Mouse (Mus musculus) heart, adult 9 months (tissue): Measurements from ENCODE around the gene Farsb.

Source experiments
- DNase-seq, 2 experiments: peaks; one replicate each; pipeline ENCODE4 v3.0.0; 2022; ENCODE audit warnings: low spot score in 2 of 2

Farsb gene

DNA sequence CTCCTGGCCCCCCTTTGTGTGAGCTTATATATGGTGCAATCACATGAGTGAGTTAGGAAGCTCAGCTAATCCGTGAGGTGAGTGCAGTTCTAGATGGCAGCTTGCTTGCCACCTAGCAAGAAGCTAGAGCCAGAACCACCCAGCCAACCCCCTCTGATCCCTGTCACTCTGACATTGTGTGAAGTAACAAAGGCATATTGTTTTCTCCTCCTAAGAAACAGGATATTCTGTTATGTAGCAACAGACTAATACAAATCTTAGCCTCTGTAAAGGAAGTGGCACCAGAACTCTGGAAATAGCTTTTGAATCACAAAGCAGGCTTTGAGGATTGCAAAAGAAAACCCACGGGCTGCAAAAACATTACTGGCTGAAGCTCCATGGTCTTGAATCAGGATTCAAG lies 4.3 kb downstream of the Farsb start:
- DNase-seq: no peak

DNA sequence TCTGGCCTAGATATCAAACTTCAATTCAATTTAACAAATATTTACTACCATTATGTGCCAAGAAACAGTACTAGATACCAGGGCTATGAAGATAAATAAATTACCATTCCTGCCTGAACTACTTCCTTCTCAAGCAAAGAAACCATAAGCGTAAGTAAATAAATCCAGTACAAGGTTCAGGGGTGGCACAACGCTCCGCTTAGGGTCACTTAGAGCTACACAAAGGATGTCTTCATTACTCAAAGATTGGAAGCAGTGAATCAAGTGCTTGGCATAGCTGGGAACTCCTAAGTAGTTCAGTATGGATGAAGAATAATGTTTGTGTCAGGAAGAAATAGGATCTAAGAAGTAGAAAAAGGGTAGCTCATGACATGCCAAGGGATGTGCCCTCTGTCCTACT lies 5.3 kb downstream of the Farsb start:
- DNase-seq: no peak

DNA sequence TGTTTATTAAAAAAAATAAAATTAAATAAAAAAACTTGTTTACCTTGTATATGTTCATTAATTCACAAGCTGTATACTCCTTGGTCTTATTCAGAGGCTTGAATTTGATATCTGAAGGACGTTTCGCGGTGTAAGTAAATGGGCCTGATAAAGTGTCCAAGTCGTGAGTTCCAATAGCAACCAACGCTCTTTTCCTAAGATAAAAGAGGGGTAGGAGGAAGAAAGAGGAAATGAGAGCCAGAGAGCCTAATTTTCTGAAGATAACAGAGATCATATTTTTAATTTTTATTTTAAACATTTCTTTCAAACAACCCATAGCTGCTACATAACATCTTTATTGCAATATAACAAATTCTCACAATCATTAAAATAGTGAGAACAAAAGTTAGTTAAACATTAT lies 16.3 kb downstream of the Farsb start:
- no peak for DNase-seq

DNA sequence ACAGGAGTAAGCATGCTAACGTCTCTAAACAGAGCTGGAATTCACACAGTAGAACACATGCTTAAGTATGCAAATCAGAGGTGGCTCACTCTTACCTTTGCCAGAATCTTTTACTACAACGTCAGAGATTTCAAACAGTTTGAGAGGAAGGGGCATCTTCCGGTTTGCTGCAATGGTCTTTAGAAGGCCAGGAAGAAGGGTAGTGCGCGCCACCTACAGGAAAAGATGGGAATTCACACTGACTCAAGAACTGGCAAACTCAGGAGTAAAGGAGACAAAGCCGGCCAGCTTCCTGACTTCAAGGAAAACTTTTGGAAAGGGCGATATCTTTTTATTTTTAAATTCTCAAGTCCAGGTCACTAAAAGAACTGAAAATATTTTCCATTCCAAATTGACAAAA lies 34.0 kb downstream of the Farsb start:
- DNase-seq: no peak

DNA sequence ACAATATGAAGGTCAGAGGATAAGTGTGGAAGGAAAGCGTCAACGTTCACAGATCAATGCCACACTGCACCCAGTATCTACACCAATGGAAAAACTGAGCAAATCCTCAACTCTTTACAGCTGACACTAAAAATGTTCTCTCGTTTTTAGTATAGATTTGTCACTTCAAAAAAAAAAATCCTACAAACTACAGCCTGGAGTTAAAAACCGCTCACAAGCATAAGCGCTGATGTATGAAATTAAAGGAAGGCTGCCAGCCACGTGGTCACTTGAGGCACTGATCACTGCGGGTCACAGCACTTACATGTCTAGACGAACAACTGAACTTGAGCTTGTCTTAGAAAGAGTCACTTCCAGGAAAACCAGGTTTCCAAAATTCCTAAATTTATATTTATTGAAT lies 34.8 kb downstream of the Farsb start:
- DNase-seq: no peak

DNA sequence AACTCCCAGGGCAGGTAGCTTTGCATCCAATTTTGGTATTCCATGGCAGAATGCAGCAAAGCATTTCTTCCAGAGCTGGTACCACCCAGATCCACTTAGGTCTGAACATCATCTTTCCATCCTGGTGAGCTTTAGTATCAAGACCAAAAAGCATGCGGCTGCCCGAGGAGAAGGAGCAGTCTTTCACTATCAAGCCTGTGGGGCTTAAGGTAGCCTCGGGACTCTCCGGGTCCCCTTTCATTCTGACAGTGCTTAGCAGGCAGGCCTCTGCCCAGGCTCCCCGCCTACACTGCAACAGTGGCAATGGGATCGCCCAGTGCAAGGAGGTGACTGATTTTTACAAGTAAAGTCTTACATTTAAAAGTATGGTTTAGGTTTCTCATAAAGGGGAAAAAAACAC lies 36.2 kb downstream of the Farsb start:
- DNase-seq: no peak

DNA sequence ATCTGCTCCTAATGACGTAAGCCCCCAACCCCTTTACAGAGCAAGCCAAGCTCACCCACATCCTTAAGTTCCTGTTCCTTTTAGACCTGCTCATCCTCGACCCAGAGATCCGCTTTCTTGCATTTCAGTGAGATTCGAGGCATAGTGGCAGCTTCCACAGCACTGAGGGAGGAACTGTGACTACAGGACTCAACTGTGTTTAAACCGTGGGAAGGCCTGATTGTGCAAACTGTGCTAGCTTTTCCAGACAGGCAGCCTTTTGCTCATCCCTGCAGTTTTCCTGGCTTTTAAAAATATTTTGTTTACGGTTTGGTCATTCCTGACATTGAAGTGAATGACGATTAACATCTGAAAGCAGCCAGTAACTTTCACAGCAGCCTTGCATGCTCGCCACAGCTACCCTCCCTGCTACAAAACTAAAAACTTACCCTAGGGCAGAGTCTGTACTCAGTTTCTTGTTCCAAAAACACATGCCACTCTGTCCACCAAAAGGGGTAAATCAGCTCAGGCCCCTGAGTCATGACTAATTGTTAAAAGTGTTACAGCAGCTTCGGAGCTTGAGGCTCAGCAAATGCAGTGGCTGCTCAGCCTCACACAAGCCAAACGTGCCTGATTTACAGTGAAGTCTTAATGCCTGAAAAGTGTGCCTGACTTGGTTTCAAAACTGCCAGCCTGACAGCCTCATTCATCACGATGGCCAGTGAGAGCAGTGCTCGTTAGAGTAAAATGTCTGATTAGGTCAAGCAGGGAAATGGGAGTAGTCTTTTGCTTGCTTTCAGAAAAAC lies 37.4 kb downstream of the Farsb start:
- DNase-seq: no peak

DNA sequence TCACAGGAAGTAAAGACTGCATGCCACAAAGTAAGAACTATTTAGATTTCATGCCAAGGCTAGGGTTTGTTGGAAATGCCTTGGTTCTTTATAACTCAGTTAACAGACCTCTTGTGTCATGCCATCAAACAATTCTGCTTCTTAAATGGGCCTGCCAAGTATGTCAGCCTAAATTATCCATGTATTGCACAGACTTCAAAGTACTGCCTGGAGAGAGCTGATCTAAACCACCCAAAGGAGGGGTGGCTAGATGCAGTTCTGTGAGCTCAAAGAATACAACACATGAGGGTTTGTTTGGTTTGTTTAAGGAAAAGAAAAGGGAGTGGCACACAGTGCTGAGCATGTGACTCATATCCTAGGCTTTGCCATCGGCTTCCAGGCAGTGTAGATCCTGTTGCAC lies 40.6 kb downstream of the Farsb start:
- no peak for DNase-seq

DNA sequence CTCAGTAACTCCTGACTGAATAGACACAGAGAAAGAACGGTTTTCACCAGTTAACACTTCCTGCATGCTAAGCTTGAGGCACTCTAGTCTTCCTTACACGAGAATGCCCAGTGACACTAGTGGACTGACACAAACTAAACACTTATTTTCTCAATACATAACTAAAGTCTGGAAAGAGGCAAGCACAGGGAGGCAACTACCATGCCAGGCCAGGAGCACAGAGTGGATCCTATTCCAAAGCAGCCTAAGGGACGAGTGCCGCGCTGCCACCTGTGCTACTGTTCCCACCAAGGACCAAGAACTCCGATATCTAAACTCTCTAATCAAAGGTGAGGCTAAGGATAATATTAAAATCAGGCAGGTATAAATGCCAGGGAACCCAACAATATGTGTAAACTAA lies 42.0 kb downstream of the Farsb start:
- DNase-seq: no peak

DNA sequence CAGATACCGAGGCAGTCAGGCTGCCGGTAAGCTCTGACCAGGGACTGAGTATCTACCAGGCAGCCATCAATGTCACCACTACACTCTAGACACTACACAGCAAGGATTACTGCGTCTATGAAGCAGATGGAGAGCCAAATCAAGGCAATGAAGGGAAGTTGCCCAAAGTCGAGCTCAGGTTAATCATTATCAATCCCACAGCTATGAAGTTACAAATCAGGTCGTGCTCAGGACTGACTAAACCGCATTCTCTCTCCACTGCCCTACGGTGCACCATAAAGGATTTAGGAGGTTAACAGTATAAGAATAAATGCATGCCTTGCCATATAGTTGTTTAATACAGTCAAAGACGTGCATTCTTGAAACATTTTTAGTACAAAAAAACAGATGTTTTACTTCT lies 42.5 kb downstream of the Farsb start:
- DNase-seq: no peak

DNA sequence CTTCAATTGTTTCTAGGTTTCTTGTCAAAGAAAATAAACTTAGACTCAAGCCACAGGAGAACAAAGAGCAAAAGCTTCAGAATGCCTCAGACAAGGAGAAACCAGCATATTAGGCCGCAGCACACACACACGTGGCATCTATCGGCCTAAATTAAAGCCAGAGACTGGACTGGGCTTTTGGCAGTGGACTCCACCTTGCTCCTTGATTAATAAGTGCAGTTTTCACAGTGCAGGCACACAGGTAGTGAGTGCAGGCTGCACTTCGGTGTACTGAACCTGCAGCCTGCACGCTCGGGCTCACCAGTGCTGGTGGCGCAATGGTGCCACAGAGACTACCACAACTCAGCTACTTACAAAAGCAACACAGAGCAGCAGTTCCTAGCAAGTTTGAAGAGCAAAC lies 45.6 kb downstream of the Farsb start:
- DNase-seq: no peak

DNA sequence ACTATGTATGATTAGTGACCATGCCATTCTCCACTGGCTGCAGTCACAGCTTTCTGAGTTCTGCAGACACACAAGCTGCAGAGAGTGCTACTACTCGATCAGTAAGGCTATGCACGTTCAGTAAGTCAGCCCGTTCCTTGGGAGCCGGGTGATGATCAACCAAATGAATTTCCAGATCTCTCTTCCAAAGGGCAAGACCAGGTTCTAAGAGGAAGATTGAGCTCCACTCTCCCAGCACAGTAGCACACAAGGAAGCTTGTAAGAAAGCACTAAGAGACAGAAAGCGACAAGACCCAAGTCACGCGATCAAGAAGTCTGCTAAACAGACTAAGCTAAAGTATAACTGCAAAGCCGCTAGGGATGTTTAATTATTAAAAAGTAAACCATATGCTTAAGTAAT lies 48.0 kb downstream of the Farsb start:
- DNase-seq: no peak

DNA sequence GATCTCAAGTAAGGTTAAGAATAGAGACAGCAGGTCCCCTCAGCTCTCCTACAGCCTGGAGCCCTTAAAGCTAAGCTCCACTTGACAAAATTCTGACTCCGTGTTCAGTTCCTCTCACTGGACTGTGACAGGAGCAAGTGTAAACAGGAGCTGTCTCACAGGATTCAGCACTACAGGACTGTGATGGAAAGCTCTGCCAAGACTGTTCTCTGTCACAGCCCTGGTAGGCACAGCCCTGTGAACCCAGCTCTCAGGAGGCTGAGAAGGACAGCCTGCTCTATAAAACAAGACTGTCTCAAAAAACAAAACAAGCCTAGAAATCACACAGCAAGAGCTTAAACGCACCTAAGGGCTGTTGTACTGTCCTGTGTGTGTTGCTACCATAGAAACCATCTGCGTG lies 51.5 kb downstream of the Farsb start:
- DNase-seq: no peak

DNA sequence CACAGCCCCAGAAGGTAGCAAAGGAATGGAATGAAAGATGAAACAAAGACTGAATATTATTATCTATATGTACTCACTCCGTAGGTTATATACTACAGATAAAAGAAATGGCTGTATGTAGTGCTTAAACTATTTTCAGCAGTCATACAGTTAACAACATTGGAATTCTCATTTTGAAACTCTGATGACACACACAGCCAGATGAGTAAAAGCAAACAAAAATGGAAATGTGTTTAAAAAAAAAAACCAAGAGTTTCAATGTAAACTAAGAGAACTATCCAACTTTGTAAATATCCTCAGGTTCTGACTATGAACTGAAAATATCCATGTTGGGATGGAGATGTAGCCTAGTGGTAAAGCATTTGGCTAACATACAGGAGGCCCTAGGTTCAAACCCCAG lies 52.3 kb downstream of the Farsb start:
- DNase-seq: no peak

DNA sequence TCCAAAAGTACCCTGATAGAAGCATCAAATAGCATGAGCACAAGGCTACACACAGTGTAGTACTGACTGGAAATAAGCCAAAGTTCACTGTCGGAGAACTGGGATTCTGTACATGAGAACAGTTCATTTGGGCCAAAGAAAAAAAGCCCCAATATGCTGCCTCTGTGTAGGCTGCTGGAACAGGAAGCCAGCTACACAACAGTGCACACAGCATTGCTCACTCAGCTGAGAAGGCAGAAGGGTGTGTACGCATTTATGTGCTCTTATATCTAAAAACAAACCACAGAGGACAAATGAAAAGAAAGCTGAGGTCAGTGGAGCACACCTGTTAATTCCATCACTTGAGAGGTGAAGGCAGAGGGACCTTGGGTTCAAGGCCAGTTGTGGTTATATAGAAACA lies 52.7 kb downstream of the Farsb start:
- DNase-seq: no peak

DNA sequence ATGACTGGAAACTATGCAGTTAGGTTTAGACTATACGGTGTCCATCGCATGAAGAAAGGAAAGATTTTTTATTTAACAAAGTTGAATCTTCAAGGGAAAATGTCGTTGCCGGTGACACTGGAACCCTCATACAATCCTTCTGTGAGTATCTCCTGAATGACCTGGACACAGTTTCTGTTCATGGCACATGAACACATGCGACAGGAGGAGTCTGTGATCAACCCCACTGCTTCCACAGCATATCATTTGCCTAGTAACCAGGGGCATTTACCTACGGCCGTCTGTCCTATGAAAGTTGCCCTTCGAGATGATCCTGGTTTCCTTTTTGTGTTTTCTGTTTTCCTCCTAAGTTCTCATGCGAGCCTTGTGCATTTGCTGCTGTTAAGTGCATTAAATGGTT lies 55.2 kb downstream of the Farsb start:
- no peak for DNase-seq

DNA sequence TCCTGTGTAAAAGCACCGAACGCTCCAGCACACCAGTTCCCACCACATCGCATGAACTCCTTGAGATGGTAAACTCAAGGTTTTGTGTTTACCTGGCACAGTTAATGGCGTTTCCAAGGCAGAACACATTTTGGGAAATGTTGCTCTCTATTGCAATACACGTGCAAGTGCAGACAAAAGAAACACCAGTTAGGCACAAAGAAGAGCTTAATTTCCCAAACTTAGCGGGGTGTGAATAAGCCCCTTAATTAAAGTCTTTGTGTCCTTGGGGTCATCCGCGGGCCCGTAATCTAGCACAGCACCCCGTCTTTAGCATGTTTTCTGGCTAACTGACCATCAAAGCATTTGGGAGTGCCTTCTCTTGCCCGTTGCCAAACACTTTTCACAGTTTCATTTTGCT lies 59.8 kb downstream of the Farsb start:
- no peak for DNase-seq

DNA sequence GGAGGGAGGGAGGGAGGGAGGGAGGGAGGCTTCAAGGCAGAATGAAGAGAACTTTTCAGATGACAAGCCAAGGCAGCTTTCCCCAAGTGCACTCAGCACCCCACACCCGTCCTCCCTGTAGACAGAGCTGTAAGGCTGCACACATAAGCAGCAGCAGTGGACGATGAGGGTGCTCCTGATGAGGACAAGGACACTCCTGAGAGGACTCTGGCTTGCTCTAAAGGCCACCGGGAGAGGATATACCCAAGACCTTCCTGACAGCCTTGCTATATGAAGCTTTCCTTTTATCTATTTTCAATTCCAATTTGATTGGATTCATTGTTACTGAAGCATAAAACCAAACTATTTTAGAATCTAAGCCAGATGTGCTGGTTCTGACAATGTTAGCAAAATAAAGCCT lies 61.9 kb downstream of the Farsb start:
- peak in 1 of 2 experiments; percentile 3 for DNase-seq

DNA sequence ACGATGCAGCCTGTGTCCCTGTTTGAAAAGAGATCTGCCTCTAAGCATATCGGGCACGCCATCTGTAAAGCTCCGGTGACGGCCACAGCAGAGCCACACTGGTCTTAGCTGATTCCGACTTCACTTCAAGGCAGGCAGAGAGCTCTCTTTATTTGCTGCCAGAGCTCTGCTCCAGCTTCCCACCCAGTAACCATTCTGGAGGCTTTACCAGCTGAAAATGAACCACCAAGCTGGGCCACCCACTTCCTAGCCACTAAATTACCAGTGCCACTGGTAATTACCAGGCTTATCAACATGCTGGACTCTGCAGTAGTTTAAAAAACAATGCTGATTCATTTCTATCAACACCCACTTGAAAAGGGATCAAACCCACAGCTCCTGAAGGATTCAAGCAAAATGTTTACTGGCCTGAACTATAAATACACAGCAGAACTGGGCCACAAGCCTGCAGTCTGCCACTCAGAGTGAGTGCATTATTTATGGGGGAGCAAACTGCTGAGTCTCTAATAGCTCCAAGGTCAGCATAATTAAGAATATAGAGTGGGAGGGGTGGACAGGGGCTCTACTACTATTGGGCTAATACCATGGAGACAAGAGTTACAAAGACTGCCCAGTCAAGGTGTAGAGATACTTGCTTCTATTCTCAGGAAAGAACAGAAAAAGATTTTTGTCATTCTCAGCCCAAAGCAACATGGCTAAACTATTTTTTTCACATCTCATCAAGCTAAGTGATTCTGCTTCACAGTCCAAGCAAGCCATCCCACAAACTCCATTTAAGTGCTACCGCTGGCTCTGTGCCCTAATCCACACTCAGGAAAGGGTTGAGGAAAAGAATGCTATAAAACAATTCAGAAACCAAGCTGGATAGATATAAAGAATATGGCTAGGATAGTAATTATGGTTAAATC lies 62.6 kb downstream of the Farsb start:
- peak; percentile 55 to 65 for DNase-seq

DNA sequence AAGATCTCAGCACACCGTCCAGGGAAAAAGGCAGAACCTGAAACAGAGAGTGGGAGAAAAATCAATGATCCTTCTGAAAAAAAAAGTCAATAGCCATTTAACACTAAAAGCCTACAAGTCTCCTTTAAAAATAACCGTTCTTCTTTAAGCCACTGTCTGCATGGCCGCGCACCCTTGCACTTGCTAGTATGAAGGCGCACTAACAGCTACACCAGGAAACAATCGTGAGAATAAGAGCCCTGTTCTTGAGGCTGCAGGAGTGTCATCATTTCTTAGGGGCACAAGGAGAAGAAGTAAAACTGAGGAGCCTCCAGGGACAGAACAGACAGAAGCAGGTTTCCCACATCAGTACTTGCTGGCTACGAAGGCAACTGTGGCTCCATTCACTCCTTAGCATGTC lies 63.4 kb downstream of the Farsb start:
- DNase-seq: no peak

DNA sequence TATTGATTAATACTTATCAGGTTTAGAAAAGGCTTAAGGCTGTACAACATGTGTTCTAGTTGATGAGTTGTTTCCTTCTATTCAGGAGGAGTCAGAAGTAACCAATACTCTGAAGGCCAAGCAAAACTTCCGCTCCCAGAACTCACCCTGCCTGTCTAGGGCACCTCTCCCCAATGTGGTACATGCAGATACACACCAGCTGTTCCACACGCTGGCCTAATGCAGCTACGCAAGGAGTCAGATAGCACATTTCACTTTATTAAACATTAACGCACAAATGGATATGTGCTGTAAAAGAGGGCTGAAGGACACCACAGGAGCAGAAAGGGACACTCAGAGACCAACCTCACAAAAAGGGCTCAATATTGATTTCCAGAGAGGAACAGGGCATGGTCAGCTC lies 63.8 kb downstream of the Farsb start:
- no peak for DNase-seq

DNA sequence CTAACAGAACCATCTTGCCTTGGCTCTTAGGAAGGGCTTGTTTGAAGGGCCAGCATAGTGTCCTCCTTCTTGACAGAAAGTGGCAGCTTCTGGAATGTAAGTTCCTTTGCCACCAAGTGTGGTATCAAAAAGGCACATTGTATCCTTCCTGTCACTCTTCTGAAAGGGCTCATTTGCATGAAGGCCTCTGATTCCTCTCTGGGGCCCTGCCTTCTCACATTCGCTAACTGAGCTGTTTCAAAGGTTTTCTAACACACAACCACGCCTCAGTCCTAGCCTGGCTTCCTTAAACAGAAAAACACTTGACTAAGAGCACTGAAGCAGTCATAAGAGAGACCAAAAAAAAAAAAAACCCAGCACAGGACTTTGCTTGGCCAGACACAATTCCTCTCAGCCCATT lies 66.1 kb downstream of the Farsb start:
- no peak for DNase-seq

DNA sequence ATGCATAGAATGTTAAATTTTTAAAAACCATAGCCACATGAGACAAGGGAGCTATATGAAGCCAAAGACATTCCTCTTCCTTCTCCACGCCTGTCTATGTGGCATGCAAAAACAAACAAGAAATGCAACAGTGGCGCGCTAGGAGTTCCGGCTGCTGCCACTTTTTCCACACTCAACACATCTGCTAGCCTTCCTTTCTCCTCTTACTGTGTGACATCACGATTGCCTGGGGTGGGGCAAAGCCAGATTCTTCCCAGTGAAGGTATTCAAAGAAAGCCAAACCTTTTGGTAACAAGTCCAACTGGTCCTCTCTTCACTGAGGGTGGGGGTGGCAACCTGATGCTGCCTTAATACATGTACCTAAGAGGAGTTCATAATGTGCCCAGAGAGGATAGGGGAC lies 66.9 kb downstream of the Farsb start:
- DNase-seq: no peak
